Mouse (Mus musculus): ENCODE measurements at regions not wholly inside any gene's neighbourhood (a gene's known extent, or its start where the extent isn't known, plus 50 kb on each side); places are given as distances from the start of the nearest gene placed in this dataset.
A peak's percentile ranks its signal among the peaks of the same experiment; 100 is the strongest.
"Not testable (repeated sequence)": the region's sequence is repeated elsewhere in the genome, so short reads cannot be mapped to it uniquely, and the experiment has no call there.

DNA sequence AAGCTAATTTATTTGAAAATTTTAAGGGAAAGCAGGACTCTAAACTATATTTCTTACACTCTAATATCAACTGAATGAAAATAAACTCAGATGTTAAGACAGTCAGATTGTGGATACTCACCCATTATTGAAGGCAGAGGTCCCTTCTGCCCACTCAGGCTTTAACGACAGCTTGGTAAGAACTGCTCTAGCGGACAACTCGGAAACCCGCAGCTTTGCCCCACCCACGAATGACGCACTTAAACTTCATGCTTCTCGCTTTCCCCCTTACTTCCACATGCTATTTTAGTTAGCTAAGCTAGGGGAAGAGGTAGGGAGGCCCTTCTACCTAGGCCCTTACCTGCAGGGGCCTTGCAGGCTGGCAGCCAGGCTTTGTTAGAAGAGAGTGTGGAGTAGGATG lies 50.8 kb upstream of the Elmo1 start:
- no peak for DNase-seq (ENCODE audit: low spot score in 2 of 2)

DNA sequence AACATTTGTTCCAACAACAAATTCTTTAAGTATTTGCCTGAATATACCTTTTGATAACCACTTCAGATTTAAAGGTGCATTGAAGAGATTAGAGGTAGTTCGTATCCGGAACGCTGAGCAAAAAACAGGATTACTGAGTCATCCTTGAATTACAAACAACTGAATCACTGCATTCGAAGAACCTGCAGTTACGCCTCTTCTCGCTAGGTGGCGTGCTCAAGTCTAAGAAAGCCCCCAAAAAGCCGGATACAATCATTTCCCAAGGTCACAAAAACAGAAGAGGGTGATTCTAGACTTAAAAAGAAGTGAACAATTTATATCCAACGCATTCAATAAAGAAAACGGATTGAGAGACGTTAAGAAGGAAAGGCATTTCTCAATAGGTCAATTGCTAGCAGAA lies 51.9 kb upstream of the Elmo1 start:
- peak in 1 of 2 experiments; percentile 38 for DNase-seq (ENCODE audit: low spot score in 2 of 2)

DNA sequence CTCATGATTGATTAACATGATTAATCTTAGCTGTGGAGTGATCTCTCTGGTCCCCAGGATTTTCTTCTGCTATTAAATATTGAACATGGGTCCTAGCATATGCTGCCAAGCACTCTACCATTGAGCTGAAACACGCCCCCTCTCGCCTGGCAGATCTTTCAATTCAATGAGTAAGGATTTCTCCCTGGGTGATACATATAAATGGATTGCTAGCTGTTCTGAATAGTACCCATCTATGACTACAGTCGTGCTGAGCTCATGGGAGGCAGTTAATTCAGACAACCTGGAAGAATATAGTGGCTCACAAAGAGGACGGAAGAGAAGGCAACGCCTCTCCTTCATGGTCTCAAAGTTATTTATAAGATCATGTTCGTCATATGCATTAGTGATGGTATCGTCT lies 53.0 kb upstream of the Elmo1 start:
- no peak for DNase-seq (ENCODE audit: low spot score in 2 of 2)

DNA sequence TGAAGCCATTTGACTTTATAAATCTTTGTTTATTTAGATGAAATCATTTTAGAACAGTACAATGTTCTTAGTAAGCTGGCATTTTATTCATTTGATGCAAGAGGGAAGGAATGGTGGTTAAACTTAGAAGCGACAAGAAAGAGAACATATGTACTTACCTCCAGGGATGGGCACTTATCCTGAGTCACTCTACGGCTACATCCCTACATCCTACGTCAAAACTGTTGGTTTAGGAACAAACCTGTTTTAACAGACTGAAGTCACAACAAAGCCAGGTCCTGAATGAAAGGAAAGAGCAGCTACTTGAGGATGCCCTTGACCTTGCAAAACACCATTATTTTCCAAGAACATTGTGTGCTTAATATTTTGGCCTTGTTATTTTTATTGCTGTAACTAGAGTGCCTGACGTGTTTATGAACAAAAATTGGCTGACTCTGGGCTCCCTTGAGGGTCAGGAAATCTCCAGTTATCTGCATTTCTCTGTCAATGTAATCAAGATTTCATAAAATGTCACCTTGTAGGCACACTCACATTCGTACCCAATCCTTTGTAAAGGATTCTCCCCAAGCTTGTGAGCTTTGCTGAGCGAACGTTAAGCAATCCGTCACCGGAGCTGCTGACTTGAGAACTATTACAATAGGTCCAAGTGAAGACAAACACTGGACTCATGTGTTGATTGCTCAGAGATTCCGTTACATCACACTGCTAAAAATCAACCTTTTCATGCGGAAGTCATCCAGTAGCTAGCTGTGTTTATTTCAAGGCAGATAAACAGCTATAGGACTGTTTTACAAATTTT lies 56.3 kb upstream of the Elmo1 start:
- no peak for DNase-seq (ENCODE audit: low spot score in 2 of 2)

DNA sequence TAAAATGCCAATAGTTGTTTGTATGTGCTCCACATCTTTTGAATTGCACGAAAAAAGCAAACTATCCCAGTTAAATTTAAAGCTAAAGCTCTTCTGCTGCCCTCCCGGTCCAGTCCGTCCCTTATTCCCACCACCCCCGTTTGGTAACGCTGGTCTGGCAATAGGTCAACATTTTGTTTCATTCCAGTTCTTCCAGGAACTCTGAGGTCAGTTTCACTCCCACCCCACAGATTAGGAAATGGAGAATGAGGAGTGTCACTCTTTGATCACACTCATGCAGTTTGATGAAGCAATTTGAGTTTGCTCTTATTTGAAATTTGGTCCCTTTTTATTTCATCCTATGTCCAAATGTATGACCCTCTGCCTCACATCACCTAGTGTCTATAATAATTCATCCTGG lies 58.7 kb upstream of the Elmo1 start:
- DNase-seq (ENCODE audit: low spot score in 2 of 2), result no peak

DNA sequence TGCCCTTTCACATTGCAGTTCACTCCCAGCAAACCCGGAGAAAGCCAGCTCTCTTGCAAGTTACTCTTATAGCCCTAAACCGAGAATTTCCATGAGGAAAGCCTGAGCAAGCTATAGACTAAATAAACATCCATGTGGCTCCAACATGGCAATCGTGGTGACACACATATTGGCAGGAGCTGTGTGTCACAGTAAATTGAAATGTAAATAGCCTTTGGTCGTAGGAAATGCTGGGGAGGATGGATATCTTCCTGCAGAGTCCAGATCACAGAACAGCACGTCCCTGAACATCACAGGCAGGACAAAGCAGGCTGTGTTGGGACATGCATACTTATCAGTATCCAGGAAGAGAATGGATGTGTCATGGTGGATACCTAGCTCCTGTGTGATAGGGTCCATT lies 59.3 kb upstream of the Elmo1 start:
- DNase-seq (ENCODE audit: low spot score in 2 of 2), result no peak

DNA sequence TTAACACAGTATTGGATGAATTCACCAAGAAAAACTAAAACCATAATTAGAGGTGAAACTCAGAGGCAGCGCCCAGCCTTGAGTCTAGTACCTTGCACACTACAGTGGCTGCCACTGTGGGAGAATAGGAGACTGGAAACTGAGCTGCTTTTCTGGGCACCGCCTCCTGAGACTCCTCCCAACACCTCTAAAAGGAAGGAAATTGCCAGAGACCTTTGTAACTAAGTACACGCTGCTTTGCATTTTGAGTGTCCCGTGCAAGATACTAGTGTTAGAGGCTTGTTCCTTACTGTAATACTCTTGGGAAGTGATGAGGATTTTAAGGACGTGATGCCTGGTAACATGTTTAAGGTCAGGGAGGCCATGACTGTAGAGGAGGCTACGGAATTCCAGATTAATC lies 63.8 kb upstream of the Elmo1 start:
- DNase-seq (ENCODE audit: low spot score in 2 of 2), result no peak

DNA sequence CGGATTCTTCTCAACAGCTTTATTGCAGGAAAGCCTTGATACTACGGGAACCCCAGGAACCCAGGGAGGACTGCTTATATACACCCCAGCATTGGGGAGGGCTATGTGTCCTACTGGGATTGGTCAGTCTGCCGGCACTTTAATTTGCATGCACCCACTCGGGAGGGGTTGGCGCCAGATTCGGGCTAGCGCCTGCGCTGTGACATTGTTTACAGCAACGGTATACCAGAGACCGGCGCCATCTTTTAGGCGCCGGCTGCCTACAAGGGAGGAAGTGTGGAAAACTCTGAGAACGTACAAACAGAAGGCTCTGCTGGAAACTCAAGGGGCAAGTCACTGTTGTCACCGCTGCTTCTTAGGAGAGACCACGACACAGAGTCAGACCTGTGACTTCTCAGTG lies 73.9 kb upstream of the Elmo1 start:
- not testable (repeated sequence) for DNase-seq (ENCODE audit: low spot score in 2 of 2)

DNA sequence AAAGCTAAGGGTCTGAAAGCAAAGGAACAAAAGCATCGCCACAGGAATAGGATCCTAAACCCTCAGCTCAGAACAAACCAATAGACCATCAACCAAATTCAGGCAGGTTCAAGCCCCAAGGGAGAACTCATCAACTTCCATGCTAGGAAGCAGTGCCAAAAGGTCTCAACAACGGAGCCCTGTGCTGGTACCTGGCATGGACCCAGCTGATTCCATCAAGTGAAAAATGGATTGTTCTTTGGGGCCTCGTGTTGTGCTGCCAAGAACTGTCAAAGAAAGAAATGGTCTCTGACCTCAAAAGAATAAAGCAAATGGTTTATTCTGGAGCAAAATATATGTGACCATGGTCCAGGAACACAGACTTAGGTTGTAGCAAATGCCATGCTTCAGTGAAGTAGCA lies 77.8 kb upstream of the Elmo1 start:
- no peak for DNase-seq (ENCODE audit: low spot score in 2 of 2)

DNA sequence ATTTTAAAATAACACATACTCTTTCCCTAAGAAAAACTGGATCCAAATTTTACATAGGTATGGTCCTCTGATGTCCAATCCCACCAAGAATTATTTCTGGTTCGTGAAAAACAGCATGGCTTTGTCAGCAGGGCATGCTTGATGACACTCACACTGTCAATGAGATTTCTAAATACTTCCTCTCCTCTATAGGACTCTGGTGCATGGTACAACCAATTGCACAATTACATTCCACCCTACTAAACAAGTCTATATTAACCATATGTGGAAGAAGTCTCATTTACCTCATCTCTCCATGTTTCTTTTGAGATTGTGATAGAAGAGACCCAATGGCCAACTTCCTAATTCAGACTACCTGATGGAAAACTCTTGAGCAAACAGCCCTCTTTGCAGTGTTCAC lies 81.2 kb upstream of the Elmo1 start:
- DNase-seq (ENCODE audit: low spot score in 2 of 2), result no peak

DNA sequence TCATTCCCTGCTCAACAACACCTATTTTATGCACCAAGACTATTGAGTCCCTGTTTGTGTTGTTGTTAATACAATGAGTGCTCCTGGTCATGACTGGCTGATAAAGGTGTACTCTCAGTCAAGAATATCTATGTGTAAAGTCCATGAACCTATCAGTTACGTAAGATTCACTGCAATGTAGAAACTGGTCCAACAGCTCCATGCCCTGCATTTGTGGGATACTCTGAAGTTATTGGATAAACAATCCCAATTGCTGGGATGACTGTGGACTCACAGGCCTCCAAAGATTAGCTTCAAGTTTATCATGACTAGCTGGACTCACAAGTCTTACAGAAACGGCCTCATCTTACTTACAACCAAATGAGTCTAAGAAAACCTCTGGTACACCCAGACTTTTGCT lies 82.8 kb upstream of the Elmo1 start:
- DNase-seq (ENCODE audit: low spot score in 2 of 2), result no peak

DNA sequence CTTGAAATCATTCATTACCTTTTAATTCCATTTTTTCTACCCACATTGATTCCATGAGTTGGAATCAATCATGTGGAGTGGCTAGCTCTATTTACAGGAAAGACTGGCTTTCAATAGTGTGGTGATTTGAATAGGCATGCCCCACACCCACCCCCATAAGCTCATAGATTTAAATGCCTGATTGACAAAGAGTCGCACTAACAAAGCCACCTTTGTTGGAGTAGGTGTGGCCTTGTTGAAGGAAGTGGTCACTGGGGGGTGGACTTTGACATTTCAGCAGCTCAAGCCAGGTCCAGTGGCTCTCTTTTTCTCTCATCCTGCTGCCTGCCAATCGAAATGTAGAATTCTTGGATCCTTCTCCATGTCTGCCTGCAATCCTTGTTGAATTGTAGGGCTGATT lies 92.8 kb upstream of the Elmo1 start:
- DNase-seq (ENCODE audit: low spot score in 2 of 2), result no peak

DNA sequence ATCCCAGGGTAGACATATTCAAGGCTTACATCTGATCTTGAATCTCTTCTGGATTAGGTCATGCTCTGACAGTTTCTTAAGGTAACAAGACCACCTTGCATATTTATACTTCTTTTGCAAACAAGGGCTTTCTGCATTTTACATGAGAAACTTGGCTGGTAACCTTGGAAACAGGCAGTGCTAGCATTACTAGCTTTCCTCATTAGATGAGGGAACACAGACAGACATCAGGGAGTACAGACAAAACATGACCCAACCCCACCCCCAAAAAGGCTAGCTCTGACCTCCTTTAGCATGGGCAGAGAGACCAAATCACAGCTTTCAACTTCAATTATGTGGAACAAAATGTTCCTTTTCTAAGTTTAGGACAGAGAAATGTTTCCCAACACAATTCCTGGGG lies 114.8 kb upstream of the Elmo1 start:
- DNase-seq (ENCODE audit: low spot score in 2 of 2), result no peak

DNA sequence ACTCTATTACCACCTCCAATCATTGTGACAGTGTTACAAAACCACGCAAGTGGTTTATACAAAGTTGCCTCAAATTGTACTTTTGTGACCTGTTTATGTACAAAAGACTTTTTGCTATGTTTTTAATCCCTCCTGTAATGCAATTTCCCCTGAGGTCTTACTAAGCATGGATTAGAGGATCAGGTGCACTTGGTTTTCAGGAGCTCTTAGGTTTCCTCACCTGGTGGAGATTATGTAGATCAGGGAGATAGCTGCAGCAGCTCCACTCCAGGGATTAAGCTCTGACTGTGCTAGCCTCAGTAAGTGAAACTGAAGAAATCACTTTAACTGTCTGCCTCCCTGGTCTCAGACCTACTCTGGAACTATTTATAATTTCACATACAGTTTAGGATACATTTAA lies 123.8 kb upstream of the Elmo1 start:
- no peak for DNase-seq (ENCODE audit: low spot score in 2 of 2)

DNA sequence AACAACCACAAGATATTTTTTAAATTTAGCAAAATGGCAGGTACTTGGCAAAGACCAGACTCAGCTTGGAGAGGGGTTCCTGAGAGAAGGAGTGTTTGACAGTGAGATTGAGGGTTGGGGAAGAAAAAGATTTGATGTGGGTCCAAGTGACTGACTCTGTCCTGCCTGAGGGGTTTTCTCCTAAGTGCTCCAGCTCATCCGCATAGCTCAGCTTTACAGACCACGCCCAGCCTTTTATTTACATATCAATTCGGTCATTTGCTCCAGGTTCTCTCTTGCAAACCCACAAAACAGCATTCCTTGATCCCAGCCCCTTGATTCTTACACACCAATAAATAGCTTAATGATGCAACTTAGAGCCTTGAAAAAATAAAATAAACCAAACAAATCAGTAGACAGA lies 127.4 kb upstream of the Elmo1 start:
- no peak for DNase-seq (ENCODE audit: low spot score in 2 of 2)

DNA sequence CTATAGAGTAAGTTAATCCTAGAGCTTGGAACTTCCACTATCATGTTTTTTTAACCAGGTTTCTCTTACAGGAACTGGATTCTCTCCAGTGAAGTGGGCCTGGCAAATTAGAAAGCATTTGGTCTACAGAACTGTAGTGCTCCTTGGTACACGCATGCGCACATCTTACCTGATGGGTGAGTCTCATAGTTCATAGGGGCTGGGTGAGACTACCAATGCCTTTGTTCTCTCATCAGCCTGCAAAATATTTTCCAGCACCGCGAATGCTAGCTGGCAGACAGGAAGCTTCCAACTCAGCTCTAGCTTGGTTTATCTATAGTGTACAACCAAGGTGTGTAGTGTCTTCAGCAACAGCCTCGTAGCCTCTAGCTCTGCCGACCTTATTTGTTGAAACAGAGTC lies 104.7 kb upstream of the Gpr141 start:
- DNase-seq (ENCODE audit: low spot score in 2 of 2), result no peak

DNA sequence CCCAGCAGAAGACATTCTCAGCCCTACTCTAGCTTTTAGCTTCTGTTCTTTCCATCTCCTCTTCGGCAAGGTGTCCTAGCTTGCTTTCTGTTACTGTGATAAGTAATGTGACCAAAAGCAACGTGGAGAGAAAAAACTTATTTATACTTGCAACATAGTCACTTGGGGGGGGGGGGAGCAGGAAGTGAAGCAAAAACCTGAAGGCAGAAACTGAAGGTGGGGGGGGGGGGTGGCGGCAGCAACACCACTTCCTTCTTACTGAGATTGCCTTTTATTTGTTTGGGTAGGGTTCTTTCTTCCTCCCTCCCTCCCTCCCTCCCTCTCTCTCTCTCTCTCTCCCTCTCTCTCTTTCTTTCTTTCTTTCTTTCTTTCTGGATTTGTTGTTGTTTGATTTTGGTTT lies 103.8 kb upstream of the Gpr141 start:
- no peak for DNase-seq (ENCODE audit: low spot score in 2 of 2)

DNA sequence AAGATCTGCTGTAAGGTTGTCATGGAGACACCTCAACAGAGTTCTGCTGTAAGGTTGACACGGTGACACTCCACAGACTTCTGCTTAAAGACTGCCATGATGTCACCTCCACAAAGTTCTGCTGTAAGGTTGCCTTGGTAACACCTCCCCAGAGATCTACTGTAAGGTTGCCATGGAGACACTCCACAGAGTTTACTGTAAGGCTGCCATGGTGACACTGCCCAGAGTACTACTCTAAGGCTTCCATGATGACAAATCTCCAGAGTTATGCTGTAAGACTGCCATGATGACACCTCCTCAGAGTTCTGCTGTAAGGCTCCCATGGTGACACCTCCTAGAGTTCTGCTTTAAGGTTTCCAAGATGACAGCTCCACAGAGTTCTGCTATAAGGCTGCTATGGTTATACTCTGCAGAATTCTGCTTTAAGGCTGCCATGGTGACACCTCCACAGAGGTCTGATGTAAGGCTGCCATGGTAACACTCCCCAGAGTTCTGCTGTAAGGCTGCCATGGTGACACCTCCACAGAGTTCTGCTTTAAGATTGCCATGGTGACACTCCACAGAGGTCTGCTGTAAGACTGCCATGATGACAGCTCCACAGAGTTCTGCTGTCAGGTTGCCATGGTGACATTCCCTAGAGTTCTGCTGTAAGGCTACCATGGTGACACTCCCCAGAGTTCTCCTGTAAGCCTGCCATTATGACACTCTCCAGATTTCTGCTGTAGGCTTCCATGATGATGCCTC lies 97.2 kb upstream of the Gpr141 start:
- DNase-seq (ENCODE audit: low spot score in 2 of 2), result no peak

DNA sequence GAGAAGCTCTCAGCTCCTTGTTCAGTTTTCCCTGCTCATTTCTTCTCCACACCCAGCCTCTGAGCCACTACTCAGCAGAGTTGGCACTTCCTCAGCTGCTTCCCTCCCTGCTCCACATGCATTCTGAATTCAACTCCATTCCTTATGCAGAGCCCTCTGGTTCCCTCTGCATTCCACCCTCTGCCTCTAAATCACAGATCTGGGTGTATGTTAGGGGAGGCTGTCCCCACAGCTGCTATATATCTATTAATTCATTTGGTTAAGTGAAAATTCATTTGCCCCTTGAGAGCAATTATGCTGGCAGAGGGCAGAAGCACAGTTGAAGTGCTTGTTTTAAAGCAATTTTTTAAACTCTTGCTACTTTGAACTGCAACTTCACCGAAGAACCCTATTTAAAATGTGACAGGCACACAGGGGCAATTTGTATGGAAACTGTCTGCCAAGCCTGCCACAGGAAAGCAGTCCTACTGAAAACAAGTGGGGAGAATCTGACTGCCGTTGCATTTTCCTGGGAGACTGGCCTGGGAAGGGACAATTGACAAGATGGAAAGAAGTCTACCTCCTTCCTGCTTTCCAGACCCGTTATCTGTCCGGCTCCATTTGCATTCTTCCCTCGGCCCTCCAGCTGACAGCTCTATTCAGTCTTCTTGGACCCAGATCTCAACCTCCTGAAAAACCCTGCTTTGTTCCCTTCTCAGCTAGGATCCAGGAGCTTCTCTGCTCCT lies 88.0 kb upstream of the Gpr141 start:
- DNase-seq (ENCODE audit: low spot score in 2 of 2), result no peak

DNA sequence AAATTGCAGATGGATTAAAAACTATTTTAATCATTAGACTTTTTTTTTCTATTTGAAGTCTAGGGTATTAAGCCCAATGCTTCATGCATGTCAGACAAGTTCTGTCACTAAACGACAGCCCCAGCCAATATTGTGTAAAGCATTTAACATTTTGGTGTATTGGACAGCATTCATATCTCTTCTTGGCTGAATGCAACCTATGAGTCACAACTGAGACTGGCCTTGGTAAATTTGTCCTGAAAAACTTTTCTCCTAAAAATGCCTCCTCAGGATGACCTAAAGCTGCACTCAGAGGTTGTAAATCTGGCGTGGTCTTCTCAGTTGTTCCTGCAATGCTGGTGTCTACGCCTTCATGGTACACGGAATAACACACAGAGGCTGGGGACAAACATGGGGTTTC lies 78.7 kb upstream of the Gpr141 start:
- DNase-seq (ENCODE audit: low spot score in 2 of 2), result no peak

DNA sequence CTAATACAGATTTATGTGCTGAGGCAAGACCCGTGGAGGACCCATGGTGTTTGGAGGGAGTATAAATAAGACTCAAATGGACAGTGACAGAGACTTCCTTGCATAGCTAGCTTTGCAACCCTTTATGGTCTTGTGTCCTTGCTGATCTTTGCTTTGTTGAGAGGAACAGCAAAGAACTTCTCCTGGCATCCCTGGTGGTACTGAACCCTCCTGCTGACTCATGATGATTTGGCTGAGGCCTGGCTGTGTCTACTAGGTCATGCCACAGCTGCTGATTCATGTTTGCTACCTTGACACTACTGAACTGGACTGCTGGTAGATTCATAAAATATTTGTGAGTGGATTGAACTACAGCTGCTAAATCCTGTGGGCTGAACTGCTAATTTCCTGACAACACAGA lies 73.1 kb upstream of the Gpr141 start:
- peak in 1 of 2 experiments; percentile 20 for DNase-seq (ENCODE audit: low spot score in 2 of 2)
